Mouse (Mus musculus) midbrain, embryonic 14.5 days (tissue): ENCODE data around the gene Ccdc175. TPM values are rescaled to one million over a fixed set of nuclear protein-coding genes. Genes with fewer than 3 reads are reported as not detected.

ENCODE experiments used
- ATAC-seq: fragments of 200-750 bp; cut with Nextera tagmentation; 2 replicates; pipeline ENCODE4 v1.8.0; 2017; ENCODE audit warnings: moderate number of reproducible peaks, moderate library complexity; ENCODE audit not compliant: low FRiP score, low TSS enrichment
- DNase-seq: peaks from one replicate; pipeline ENCODE4 v3.0.0-alpha.2; 2015
- H3K27ac ChIP-seq: fragments of 300-500 bp; sonication (generic); replicated peaks from 2 replicates; pipeline ENCODE4 v1.5.1; 2014; ENCODE audit warnings: mild to moderate bottlenecking, low read depth, low read length, moderate library complexity
- H3K27me3 ChIP-seq: fragments of 300-500 bp; sonication (generic); 2 replicates; pipeline ENCODE4 v1.6.1; 2014; ENCODE audit warnings: low read length, control low read depth, mixed read lengths; ENCODE audit not compliant: control insufficient read depth, insufficient read depth
- H3K36me3 ChIP-seq: fragments of 300-500 bp; sonication (generic); 2 replicates; pipeline ENCODE4 v1.6.1; 2014; ENCODE audit warnings: low read length, control low read depth; ENCODE audit not compliant: control insufficient read depth, insufficient read depth
- H3K4me1 ChIP-seq: fragments of 300-500 bp; sonication (generic); 2 replicates; pipeline ENCODE4 v1.6.1; 2014; ENCODE audit warnings: mild to moderate bottlenecking, antibody characterized with exemption, low read length, control low read depth; ENCODE audit not compliant: control insufficient read depth, insufficient read depth
- H3K4me2 ChIP-seq: fragments of 300-500 bp; sonication (generic); 2 replicates; pipeline ENCODE4 v1.6.1; 2014; ENCODE audit warnings: mild to moderate bottlenecking, low read length, moderate library complexity
- H3K4me3 ChIP-seq: fragments of 300-500 bp; sonication (generic); replicated peaks from 2 replicates; pipeline ENCODE4 v1.5.1; 2014; ENCODE audit warnings: low read depth, low read length
- H3K9ac ChIP-seq: fragments of 300-500 bp; sonication (generic); replicated peaks from 2 replicates; pipeline ENCODE4 v1.6.1; 2014; ENCODE audit warnings: mild to moderate bottlenecking, low read length, moderate library complexity
- H3K9me3 ChIP-seq: fragments of 300-500 bp; sonication (generic); 2 replicates; pipeline ENCODE4 v1.6.1; 2016; ENCODE audit warnings: low read length, control low read depth, mixed read lengths; ENCODE audit not compliant: control insufficient read depth
- WGBS: fragments of 180-500 bp; shearing (Covaris S2); extraction: QIAGEN DNeasy Blood & Tissue Kit; methylation state at CpG from one replicate; pipeline ENCODE4 v1.1.7; 2014; 5-methylcytosine and 5-hydroxymethylcytosine counted together
- polyA plus RNA-seq: library from polyadenylated mRNA; unstranded; fragments of >200 nt; fragmentation: Nextera tagmentation; extraction: Ambion mirVana; gene quantifications from 2 replicates; pipeline ENCODE4 v1.2.1, GENCODE M21; 2014

The Ccdc175 gene
- polyA plus RNA-seq, 1 experiment from 2014 or later: 0.11 TPM

DNA sequence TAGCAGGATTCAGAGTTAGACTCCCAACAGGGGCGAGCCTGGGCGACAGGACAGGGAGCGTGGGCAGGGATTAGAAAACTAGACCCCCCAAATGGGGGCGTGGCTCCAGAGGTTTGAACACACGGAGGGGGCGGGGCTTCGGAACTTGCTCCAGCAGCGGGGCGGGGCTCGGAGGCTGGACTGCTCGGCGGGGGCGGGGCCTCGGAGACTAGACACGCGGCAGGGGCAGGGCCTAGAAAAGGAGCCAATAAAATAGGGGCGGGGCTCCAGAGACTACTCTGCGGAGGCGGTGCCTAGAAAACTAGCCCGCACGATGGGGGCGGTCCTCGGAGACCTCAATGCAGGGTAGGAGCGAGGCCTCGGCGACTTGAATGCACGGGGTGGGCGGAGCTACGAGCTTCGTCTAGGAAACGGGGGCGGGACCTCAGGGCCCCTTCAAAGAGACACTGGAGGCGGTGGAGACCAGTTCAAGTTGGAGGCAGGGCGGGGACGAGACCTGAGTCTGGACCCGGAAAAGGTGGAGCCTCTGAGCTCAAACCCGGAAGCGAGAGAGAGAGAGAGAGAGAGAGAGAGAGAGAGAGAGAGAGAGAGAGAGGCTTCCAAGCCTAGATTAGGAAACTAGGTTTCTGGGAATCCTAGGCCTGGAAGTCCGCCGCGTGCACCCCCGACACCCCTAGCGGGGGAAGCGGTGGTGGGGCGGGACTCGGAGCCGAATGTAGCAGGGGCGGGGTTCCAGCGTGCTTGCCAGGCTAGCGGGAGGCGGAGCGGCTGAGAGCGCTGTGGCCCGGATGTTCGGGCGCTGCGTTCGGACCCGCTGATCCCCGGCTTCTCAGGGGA lies 99.3 kb downstream of the Ccdc175 start, which contains the start of the genes L3hypdh and Jkamp:
Gene L3hypdh (minus strand): TSS at position 111 of the 837 bp plus-strand sequence.
Gene Jkamp (plus strand): TSS at position 261 of the 837 bp plus-strand sequence.
- WGBS: under 1% methylated on average over 60 of the region's 60 CpGs

DNA sequence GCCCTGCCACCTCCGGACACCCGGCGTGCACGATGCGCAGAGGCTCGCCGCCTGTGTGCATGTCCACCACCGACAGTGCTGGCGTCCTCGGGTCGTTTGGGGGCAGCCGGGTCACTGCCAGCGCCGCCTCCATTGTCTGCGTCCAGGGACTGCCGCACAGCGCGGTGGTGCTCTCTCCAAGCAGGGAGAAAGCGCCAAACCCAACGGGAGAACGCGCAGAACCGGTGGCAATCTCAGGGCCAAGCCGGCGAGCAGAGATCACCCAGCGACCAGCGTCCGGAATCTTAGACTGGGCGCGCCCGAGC lies 99.9 kb downstream of the Ccdc175 start:
- under 1% methylated on average over 31 of the region's 31 CpGs for WGBS

More for the DNA sequence above, 99.3 kb downstream of the Ccdc175 start, which contains the start of the genes L3hypdh and Jkamp:
- peak within 1 kb of the TSS; percentile 92 for H3K9ac ChIP-seq
- H3K27me3 ChIP-seq: no peaks in the 10 kb centered on the region
- H3K4me2 ChIP-seq: peak within 1 kb of the TSS; percentile 87
- peaks cover 29% of the 10 kb centered on the region for H3K4me1 ChIP-seq
- peaks cover 9% of the 10 kb centered on the region for H3K36me3 ChIP-seq
- DNase-seq (peak; percentile 99), ATAC-seq (peak; percentile 95)
- peak within 1 kb of the TSS; percentile 78 for H3K4me3 ChIP-seq
- H3K27ac ChIP-seq: peak within 1 kb of the TSS; percentile 98
- no peaks in the 10 kb centered on the region for H3K9me3 ChIP-seq

DNA sequence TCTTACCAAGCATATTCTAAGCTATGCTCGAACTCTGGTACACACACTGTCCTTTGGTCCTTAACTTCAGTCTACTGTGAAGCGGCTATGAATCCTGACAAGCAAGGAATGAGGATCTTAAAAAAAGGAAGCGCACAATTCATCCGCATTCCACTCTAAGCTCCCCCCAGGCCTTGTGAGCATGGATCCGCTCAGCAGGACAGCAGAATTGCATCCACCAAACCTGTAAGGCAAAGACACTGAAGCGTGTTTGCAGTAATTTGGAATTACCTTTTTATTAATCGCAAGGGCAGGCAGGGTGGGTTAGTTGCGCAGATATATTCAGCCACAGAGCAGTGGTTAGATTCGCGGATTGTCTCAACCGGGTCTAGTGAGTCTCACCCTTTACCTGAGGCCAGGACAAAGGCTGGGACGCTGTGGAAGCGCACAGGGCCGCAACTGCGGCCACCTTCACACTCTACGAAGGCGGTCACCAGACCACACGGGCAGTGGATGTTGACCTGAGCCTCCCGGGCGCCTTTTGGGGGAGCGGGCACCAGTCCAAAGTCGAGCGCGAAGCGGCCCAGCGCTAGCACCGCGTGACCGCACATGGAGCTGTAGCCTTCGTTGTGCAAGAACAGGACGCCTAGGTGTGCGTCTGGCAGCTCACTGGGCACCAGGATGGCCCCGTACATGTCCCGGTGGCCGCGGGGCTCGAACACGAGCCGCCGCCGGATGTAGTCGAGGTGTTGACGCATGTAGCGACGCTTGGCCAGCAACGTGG lies 100.4 kb downstream of the Ccdc175 start:
- Histone ChIP-seq H3K4me3 (peak overlapping the region; percentile 78), H3K4me2 (peak overlapping the region; percentile 87), H3K36me3 (no peaks in the 10 kb centered on the region), H3K9me3 (no peaks in the 10 kb centered on the region), H3K4me1 (peaks cover 29% of the 10 kb centered on the region), H3K27me3 (no peaks in the 10 kb centered on the region), H3K27ac (peak overlapping the region; percentile 98), H3K9ac (peak overlapping the region; percentile 92)
- ATAC-seq (peak; percentile 5), DNase-seq (peak; percentile 65)
- 3% methylated on average over 46 of the region's 46 CpGs for WGBS

More for the DNA sequence above, 99.9 kb downstream of the Ccdc175 start:
- Histone ChIP-seq H3K27me3 (no peaks in the 10 kb centered on the region), H3K9me3 (no peaks in the 10 kb centered on the region), H3K27ac (peak overlapping the region; percentile 98), H3K36me3 (peaks cover 3% of the 10 kb centered on the region), H3K4me1 (peaks cover 29% of the 10 kb centered on the region), H3K4me2 (peak overlapping the region; percentile 87), H3K4me3 (peak overlapping the region; percentile 78), H3K9ac (peak overlapping the region; percentile 92)
- ATAC-seq: peak; percentile 47; the same call in 1 of the 2 replicates
- no peak for DNase-seq

DNA sequence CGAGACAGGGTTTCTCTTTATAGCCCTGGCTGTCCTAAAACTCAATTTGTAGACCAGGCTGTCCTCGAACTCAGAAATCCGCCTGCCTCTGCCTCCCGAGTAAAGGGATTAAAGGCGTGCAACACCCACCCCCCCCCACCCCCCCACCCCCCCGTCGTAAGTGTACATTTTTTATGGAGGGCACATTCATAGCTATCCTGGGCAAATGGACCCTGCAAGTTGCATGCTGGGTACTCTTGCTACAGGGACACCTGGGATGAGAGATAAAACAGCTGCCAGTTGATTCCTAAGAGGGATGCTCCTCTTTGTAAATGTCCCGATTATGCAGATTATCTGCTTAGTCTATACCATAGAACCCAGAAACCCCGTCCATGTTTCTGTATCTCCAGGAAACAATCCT lies 101.6 kb downstream of the Ccdc175 start:
- Histone ChIP-seq H3K36me3 (no peaks in the 10 kb centered on the region), H3K27ac (no peak overlapping the region), H3K9me3 (no peaks in the 10 kb centered on the region), H3K4me2 (no peak overlapping the region), H3K4me1 (peaks cover 24% of the 10 kb centered on the region), H3K27me3 (no peaks in the 10 kb centered on the region), H3K4me3 (no peak overlapping the region), H3K9ac (no peak overlapping the region)
- ATAC-seq (no peak), DNase-seq (no peak)
- 83% methylated on average over 9 of the region's 9 CpGs for whole genome bisulfite sequencing

DNA sequence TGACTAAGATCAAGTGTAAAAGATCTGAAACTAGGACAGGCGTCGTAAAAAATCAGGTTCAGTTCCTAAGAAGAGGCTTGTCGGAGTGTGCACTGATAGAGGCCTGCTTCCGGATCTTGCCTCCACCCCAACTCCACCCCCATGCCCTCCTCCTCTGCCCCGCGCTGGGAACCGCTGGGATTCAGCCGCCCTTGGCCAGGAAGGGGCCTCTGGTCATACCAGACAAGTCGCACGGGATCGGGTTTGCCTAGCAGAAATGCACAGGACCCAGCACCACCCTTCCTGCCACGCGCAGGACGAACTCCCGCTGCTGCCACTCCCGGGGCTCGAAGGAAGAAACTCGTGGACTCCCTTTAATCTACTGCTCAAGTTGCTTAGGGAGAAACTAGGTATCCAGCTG lies 102.5 kb downstream of the Ccdc175 start:
- Histone ChIP-seq H3K27ac (no peak overlapping the region), H3K4me3 (no peak overlapping the region), H3K36me3 (no peaks in the 10 kb centered on the region), H3K4me2 (peak overlapping the region; percentile 16), H3K27me3 (no peaks in the 10 kb centered on the region), H3K4me1 (peaks cover 15% of the 10 kb centered on the region), H3K9me3 (no peaks in the 10 kb centered on the region), H3K9ac (no peak overlapping the region)
- 33% methylated on average over 18 of the region's 18 CpGs for WGBS
- ATAC-seq (no peak), DNase-seq (no peak)

DNA sequence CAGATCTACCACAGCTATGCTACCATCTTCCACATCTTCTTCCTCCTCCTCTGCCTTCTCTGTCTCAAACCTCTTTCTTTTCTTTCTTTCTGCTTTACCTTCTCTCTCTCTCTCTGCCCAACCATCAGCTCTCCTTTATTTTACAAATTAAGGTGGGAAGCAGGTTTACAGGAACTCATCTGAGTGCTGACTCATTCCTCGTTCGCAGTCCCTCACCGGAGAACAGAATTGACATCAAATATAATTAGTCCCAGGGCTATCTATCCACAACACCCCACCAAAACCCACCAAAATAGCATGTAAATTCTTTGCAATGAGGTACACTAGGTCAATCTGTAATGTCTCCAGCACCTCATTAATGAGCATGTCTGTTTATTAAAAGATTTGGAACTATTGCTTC lies 102.9 kb downstream of the Ccdc175 start:
- H3K27ac ChIP-seq: no peak overlapping the region
- DNase-seq: no peak
- H3K4me3 ChIP-seq: no peak overlapping the region
- no peaks in the 10 kb centered on the region for H3K27me3 ChIP-seq
- H3K9me3 ChIP-seq: no peaks in the 10 kb centered on the region
- H3K36me3 ChIP-seq: no peaks in the 10 kb centered on the region
- ATAC-seq: no peak
- H3K9ac ChIP-seq: no peak overlapping the region
- H3K4me2 ChIP-seq: peak overlapping the region; percentile 16; the same call in 1 of the 2 replicates
- 72% methylated on average over 3 of the region's 3 CpGs for WGBS
- H3K4me1 ChIP-seq: peaks cover 11% of the 10 kb centered on the region; the same call in 1 of the 2 replicates

DNA sequence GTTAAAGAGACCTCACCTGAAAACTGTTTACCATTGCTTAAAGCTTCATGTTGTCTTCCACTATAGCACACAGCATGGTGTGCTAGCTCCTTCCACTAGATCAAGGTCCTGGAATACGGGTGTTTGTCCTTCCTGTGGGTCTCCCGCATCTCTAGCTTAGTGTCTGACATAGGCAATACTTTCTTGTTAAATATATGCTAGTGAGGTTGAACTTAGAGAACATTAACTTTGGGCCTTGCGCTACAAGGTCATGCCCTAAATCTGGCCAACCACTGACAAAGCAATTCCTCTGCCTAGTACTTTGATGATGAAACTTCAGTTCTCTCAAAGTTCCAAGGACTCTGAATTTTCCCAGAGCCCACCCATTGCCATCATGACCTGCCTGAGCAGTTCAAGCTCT lies 106.6 kb downstream of the Ccdc175 start:
- H3K27me3 ChIP-seq: no peaks in the 10 kb centered on the region
- H3K9ac ChIP-seq: no peak overlapping the region
- WGBS: 95% methylated on average over 3 of the region's 3 CpGs
- DNase-seq: no peak
- H3K9me3 ChIP-seq: no peaks in the 10 kb centered on the region
- H3K27ac ChIP-seq: no peak overlapping the region
- H3K4me2 ChIP-seq: no peak overlapping the region
- 0 out of 2 replicates have a peak, but pooled peaks cover 8% of the 10 kb centered on the region for H3K4me1 ChIP-seq
- H3K4me3 ChIP-seq: no peak overlapping the region
- H3K36me3 ChIP-seq: peaks cover 6% of the 10 kb centered on the region; the same call in 1 of the 2 replicates
- no peak for ATAC-seq

DNA sequence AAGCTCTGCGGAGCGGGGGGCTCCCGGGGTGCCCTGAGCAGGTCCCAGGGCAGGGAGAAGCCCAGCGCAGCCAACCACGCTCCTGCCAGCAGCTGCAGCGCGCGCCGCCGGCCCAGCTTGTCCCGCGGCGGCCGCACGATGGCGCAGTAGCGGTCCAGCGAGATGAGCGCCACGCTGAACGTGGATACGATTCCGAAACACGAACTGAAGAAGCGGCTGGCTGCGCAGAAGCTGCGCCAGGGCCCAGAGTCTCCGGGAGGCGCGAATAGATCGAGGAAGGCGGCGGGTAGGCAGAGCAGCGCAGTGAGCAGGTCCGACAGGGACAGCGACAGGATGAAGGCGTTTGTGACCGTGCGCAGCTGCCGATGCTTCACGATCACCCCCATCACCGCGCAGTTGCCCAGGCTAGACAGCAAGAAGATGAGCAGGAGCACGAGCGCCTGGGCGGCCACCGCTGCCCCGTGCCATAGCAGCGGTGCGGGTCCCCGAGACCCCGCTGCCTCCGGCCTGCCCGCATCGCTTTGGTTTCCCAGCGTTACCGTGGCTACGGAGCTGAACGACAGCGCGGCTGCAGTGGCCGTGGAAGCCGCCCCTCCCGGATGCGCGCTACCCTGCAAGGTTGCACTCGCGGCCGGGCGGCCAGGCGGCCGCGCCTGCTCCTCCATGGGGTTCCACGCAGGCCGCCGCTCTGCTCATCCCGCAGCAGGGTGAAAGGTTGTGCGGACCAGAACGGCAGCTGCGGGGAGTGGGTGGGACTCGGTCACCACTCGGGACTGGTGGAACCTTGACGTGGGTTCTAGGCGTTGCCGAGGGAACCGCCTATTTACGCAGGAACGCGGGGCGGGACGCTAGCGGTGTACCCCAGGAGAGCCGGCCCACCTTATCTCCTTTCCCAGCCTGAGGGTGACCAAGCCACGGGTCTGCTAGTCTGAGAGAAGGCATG lies 114.2 kb downstream of the Ccdc175 start, which contains the start of gene Gpr135:
Gene Gpr135 (minus strand): TSS at position 799 of the 943 bp plus-strand sequence.
- under 1% methylated on average over 91 of the region's 94 CpGs for WGBS
- ATAC-seq: peak; percentile 87

More for the DNA sequence above, 114.2 kb downstream of the Ccdc175 start, which contains the start of gene Gpr135:
- peak; percentile 95 for DNase-seq
- H3K4me2 ChIP-seq: peak within 1 kb of the TSS; percentile 73
- 0 out of 2 replicates have a peak, but pooled peaks cover 4% of the 10 kb centered on the region for H3K27me3 ChIP-seq
- peaks cover 8% of the 10 kb centered on the region; the same call in 1 of the 2 replicates for H3K4me1 ChIP-seq
- no peaks in the 10 kb centered on the region for H3K9me3 ChIP-seq
- peaks cover 4% of the 10 kb centered on the region; the same call in 1 of the 2 replicates for H3K36me3 ChIP-seq
- H3K9ac ChIP-seq: peak within 1 kb of the TSS; percentile 82
- peak within 1 kb of the TSS; percentile 68 for H3K4me3 ChIP-seq
- H3K27ac ChIP-seq: peak within 1 kb of the TSS; percentile 94
